Mouse (Mus musculus): ENCODE data around the gene Gm13871.
"Not testable (repeated sequence)": the region's sequence is repeated elsewhere in the genome, so short reads cannot be mapped to it uniquely, and the experiment has no call there.

Gm13871 gene

GRCm38 (mm10) chr4:73905853-73906252 is at the start of gene Gm13871:
Gene Gm13871 (minus strand): TSS chr4:73905953.
- DNase-seq: not testable (repeated sequence)

DNA sequence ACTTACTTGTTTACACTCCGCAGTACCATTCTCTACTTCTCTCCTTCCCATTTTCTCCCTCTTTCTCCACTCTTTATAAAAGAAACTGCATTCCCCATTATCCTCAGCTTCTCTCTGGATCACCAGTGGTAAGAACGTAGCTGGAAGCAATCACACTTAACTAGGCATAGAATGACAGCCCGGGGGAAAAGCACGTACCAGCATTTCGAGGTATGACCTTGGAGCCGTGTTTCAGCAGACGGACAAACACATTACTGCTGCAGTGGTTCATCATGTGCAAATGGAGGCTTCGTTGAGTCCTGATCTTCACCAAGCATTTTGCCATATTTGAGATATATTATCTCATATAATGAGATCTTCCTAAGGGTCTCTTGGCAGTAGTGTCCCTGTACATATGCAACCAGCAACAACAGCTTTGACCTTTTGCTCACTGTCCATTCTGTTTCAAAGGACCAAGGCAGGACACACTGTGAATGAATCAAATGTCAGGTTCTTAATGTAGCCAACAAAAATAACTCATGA is 44.7 kb upstream of the Gm13871 start, which contains the start of gene 2310002L09Rik:
Gene 2310002L09Rik, minus strand, starts transcription at position 472 of the 522 bp plus-strand sequence.
- DNase-seq: no peak

DNA sequence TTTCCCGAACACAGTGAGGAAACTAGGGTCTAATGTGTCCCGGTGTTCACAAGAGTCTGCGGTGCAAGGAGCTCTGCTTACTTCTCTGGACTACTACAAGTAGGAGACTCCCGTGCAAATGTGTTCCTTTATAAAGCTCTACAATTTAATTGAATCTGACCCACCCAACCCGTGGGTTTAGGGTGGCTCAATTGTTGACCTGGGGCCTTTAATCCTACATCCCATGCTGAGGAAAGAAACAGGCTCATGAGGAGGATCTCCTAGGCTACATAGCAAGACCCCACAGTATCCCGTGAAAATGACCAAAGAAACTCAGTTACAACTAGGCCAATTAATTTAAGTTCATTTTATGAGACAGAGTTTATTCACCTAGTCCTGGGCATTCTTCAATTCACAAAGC is 14.9 kb upstream of the Gm13871 start, which contains the start of gene Gm11756:
Gene Gm11756, minus strand, starts transcription at position 101 of the 400 bp plus-strand sequence.
- DNase-seq: not testable (repeated sequence)

DNA sequence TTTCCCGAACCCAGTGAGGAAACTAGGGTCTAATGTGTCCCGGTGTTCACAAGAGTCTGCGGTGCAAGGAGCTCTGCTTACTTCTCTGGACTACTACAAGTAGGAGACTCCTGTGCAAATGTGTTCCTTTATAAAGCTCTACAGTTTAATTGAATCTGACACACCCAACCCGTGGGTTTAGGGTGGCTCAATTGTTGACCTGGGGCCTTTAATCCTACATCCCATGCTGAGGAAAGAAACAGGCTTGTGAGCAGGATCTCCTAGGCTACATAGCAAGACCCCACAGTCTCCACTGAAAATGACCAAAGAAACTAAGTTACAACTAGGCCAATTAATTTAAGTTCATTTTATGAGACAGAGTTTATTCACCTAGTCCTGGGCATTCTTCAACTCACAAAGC is 14.7 kb downstream of the Gm13871 start, which contains the start of gene Gm11757:
Gene Gm11757, minus strand, starts transcription at position 101 of the 400 bp plus-strand sequence.
- not testable (repeated sequence) for DNase-seq

- DNase-seq: not testable (repeated sequence)
Observed at GRCm38 (mm10) chr4:73876166-73876565, 29.6 kb downstream of the Gm13871 start, which contains the start of gene Gm11758. Gene Gm11758 (minus strand): TSS chr4:73876266.
